Mouse (Mus musculus): ENCODE measurements around the gene Usp4. TPM values are rescaled to one million over a fixed set of nuclear protein-coding genes. Genes with fewer than 3 reads are reported as not detected.
A peak's percentile ranks its signal among the peaks of the same experiment; 100 is the strongest.
"Not testable (repeated sequence)": the region's sequence is repeated elsewhere in the genome, so short reads cannot be mapped to it uniquely, and the experiment has no call there.

The Usp4 gene
- total and polyA plus RNA-seq, 2 experiments from 2014 or later: 112 to 134 TPM

GRCm38 (mm10) chr9:108307021-108307807, 40.4 kb upstream of the Usp4 start:
- Histone ChIP-seq H3K9ac (peak overlapping the region; percentile 90), H3K27ac (ENCODE audit: low read depth, low read length) (peak overlapping the region; percentile 95; the same call in 1 of the 2 replicates), H3K4me3 (ENCODE audit: low read depth, low read length) (peak overlapping the region; percentile 89), H3K9me3 (ENCODE audit: low read length) (no peaks in the 10 kb centered on the region), H3K27me3 (ENCODE audit: insufficient read depth, low read length) (no peaks in the 10 kb centered on the region), H3K4me1 (ENCODE audit: insufficient read depth) (peaks cover 29% of the 10 kb centered on the region), H3K36me3 (ENCODE audit: insufficient read depth) (peaks cover 11% of the 10 kb centered on the region), H3K4me2 (ENCODE audit: low read depth) (peak overlapping the region; percentile 48)
- ATAC-seq (no peak), DNase-seq (no peak)
- 18% methylated on average over 12 of the region's 12 CpGs for WGBS
- TF ChIP-seq CTCF (IDR thresholded peaks at IDR 0.05; ENCODE audit: low read depth): no peak

DNA sequence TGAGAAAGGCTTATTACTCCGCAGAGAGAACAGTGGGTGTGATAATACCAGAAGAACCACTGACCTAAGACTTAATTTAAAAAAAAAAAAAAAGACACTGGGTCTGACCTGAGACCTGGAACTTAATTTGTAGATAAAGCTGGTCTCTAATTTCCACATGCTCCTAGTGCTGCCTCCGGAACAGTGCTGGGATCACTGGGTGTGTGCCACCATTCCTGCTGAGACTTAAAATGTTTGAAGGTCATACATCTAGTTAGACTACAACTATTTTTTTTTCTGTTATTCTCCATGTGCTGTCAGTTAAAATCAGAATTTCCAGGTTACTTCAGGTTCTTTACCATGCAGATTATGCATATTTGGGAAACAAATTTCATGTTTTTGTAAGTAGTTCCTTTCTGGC, 39.5 kb upstream of the Usp4 start:
- no peak for TF ChIP-seq CTCF (IDR thresholded peaks at IDR 0.05; ENCODE audit: low read depth)
- Histone ChIP-seq H3K27ac (ENCODE audit: low read depth, low read length) (no peak overlapping the region), H3K9ac (no peak overlapping the region), H3K4me2 (ENCODE audit: low read depth) (peak overlapping the region; percentile 48), H3K27me3 (ENCODE audit: insufficient read depth, low read length) (no peaks in the 10 kb centered on the region), H3K4me3 (ENCODE audit: low read depth, low read length) (peak overlapping the region; percentile 89), H3K9me3 (ENCODE audit: low read length) (no peaks in the 10 kb centered on the region), H3K4me1 (ENCODE audit: insufficient read depth) (peaks cover 29% of the 10 kb centered on the region), H3K36me3 (ENCODE audit: insufficient read depth) (peaks cover 3% of the 10 kb centered on the region; the same call in 1 of the 2 replicates)
- DNase-seq (no peak), ATAC-seq (no peak)
- WGBS: 50% methylated on average over 2 of the region's 2 CpGs

DNA sequence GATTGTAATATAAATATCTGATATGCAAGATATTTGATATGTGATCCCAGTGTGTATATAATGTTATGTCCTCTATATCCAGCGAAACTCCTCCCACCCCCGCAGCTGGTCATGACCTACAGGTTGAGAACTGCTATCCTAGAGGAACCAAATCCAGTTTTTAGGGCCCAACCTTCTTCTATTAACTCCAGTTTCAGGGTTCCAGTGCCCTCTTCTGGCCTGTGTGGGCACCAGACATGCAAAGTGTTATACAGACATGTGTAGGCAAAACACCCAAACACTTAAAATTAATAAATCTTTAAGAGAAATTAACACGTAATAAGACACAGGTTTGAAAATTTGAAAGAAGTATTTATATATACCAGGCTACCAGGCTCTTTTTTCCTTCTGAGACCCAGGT, 30.1 kb upstream of the Usp4 start:
- Histone ChIP-seq H3K36me3 (ENCODE audit: insufficient read depth) (no peaks in the 10 kb centered on the region), H3K27ac (ENCODE audit: low read depth, low read length) (no peak overlapping the region), H3K27me3 (ENCODE audit: insufficient read depth, low read length) (no peaks in the 10 kb centered on the region), H3K4me1 (ENCODE audit: insufficient read depth) (no peaks in the 10 kb centered on the region), H3K4me2 (ENCODE audit: low read depth) (no peak overlapping the region), H3K9me3 (ENCODE audit: low read length) (no peaks in the 10 kb centered on the region), H3K9ac (no peak overlapping the region), H3K4me3 (ENCODE audit: low read depth, low read length) (no peak overlapping the region)
- 97% methylated on average over 3 of the region's 3 CpGs for WGBS
- peak; percentile 32; the same call in 1 of the 2 replicates for TF ChIP-seq CTCF (IDR thresholded peaks at IDR 0.05; ENCODE audit: low read depth)
- ATAC-seq (no peak), DNase-seq (no peak)

GRCm38 (mm10) chr9:108318462-108318861, 29.2 kb upstream of the Usp4 start:
- H3K36me3 ChIP-seq (ENCODE audit: insufficient read depth): no peaks in the 10 kb centered on the region
- no peak for ATAC-seq
- no peak overlapping the region for H3K4me3 ChIP-seq (ENCODE audit: low read depth, low read length)
- WGBS: 62% methylated on average over 2 of the region's 2 CpGs
- no peak overlapping the region for H3K27ac ChIP-seq (ENCODE audit: low read depth, low read length)
- no peak for TF ChIP-seq CTCF (IDR thresholded peaks at IDR 0.05; ENCODE audit: low read depth)
- no peak for DNase-seq
- H3K4me2 ChIP-seq (ENCODE audit: low read depth): no peak overlapping the region
- H3K9me3 ChIP-seq (ENCODE audit: low read length): no peaks in the 10 kb centered on the region
- no peak overlapping the region for H3K9ac ChIP-seq
- H3K27me3 ChIP-seq (ENCODE audit: insufficient read depth, low read length): no peaks in the 10 kb centered on the region
- H3K4me1 ChIP-seq (ENCODE audit: insufficient read depth): no peaks in the 10 kb centered on the region

DNA sequence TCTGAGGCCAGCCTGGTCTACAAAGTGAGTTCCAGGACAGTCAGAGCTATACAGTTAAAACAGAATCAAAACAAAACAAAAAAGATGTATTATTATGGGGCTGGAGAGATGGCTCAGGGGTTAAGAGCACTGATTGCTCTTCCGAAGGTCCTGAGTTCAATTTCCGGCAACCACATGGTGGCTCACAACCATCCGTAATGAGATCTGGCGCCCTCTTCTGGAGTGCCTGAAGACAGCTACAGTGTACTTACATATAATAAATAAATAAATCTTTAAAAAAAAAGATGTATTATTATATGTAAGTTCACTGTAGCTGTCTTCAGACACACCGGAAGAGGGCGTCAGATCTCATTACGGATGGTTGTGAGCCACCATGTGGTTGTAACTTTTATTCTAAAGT, 25.6 kb upstream of the Usp4 start:
- not testable (repeated sequence) for H3K4me3 ChIP-seq (ENCODE audit: low read depth, low read length); H3K27me3 ChIP-seq (ENCODE audit: insufficient read depth, low read length); H3K27ac ChIP-seq (ENCODE audit: low read depth, low read length); DNase-seq; H3K9ac ChIP-seq; H3K36me3 ChIP-seq (ENCODE audit: insufficient read depth); H3K9me3 ChIP-seq (ENCODE audit: low read length); H3K4me2 ChIP-seq (ENCODE audit: low read depth); ATAC-seq; H3K4me1 ChIP-seq (ENCODE audit: insufficient read depth)
- WGBS: 92% methylated on average over 7 of the region's 7 CpGs

- H3K36me3 ChIP-seq (ENCODE audit: insufficient read depth): peaks cover 18% of the 10 kb centered on the region
- H3K9me3 ChIP-seq (ENCODE audit: low read length): no peaks in the 10 kb centered on the region
- 76% methylated on average over 1 of the region's 1 CpGs for WGBS
- no peak overlapping the region for H3K27ac ChIP-seq (ENCODE audit: low read depth, low read length)
- no peak for TF ChIP-seq CTCF (IDR thresholded peaks at IDR 0.05; ENCODE audit: low read depth)
- no peaks in the 10 kb centered on the region for H3K27me3 ChIP-seq (ENCODE audit: insufficient read depth, low read length)
- no peak overlapping the region for H3K4me3 ChIP-seq (ENCODE audit: low read depth, low read length)
- DNase-seq (peak; percentile 13), ATAC-seq (no peak)
- H3K4me2 ChIP-seq (ENCODE audit: low read depth): no peak overlapping the region
- no peaks in the 10 kb centered on the region for H3K4me1 ChIP-seq (ENCODE audit: insufficient read depth)
- H3K9ac ChIP-seq: no peak overlapping the region
These were observed 22.9 kb upstream of the Usp4 start for GRCm38 (mm10) chr9:108324784-108325183.

- no peaks in the 10 kb centered on the region for H3K4me1 ChIP-seq (ENCODE audit: insufficient read depth)
- 92% methylated on average over 2 of the region's 2 CpGs for WGBS
- H3K4me3 ChIP-seq (ENCODE audit: low read depth, low read length): no peak overlapping the region
- TF ChIP-seq CTCF (IDR thresholded peaks at IDR 0.05; ENCODE audit: low read depth): no peak
- H3K27ac ChIP-seq (ENCODE audit: low read depth, low read length): no peak overlapping the region
- peaks cover 19% of the 10 kb centered on the region for H3K36me3 ChIP-seq (ENCODE audit: insufficient read depth)
- ATAC-seq (no peak), DNase-seq (no peak)
- no peaks in the 10 kb centered on the region for H3K27me3 ChIP-seq (ENCODE audit: insufficient read depth, low read length)
- H3K9me3 ChIP-seq (ENCODE audit: low read length): no peaks in the 10 kb centered on the region
- no peak overlapping the region for H3K9ac ChIP-seq
- no peak overlapping the region for H3K4me2 ChIP-seq (ENCODE audit: low read depth)
These were observed 21.8 kb upstream of the Usp4 start for GRCm38 (mm10) chr9:108325811-108326210.

Measured in forebrain, postnatal 0 days (tissue).